Mouse (Mus musculus): ENCODE data around the gene Cpa2.

Gene Cpa2

GRCm38 (mm10) chr6:30541009-30541799 lies at the start of gene Cpa2:
TSS of gene Cpa2 (plus strand) at chr6:30541582.
- DNase-seq (ENCODE audit: low spot score in 2 of 2) = no peak

- peak in 1 of 2 experiments; percentile 7 for DNase-seq (ENCODE audit: low spot score in 2 of 2)
Measured at GRCm38 (mm10) chr6:30499049-30499448, 42.3 kb upstream of the Cpa2 start.

- DNase-seq (ENCODE audit: low spot score in 2 of 2) = no peak
Measured at GRCm38 (mm10) chr6:30508824-30509223, 32.6 kb upstream of the Cpa2 start.

- peak; percentile 99 for DNase-seq (ENCODE audit: low spot score in 2 of 2)
Measured at GRCm38 (mm10) chr6:30509265-30510239, 31.8 kb upstream of the Cpa2 start, which contains the start of the genes Tmem209 and Ssmem1. TSS of gene Tmem209 (minus strand) at chr6:30509783. TSS of gene Ssmem1 (plus strand) at chr6:30509849.

GRCm38 (mm10) chr6:30510291-30510690 lies 31.1 kb upstream of the Cpa2 start:
- peak in 1 of 2 experiments; percentile 4 for DNase-seq (ENCODE audit: low spot score in 2 of 2)

GRCm38 (mm10) chr6:30514242-30514641 lies 27.1 kb upstream of the Cpa2 start:
- no peak for DNase-seq (ENCODE audit: low spot score in 2 of 2)

GRCm38 (mm10) chr6:30520400-30520799 lies 21.0 kb upstream of the Cpa2 start:
- no peak for DNase-seq (ENCODE audit: low spot score in 2 of 2)

GRCm38 (mm10) chr6:30525456-30526332 lies 15.7 kb upstream of the Cpa2 start:
- no peak for DNase-seq (ENCODE audit: low spot score in 2 of 2)

- DNase-seq (ENCODE audit: low spot score in 2 of 2) = no peak
Measured at GRCm38 (mm10) chr6:30526586-30527515, 14.5 kb upstream of the Cpa2 start.

GRCm38 (mm10) chr6:30528800-30529199 lies 12.6 kb upstream of the Cpa2 start:
- no peak for DNase-seq (ENCODE audit: low spot score in 2 of 2)

GRCm38 (mm10) chr6:30535340-30535739 lies 6.0 kb upstream of the Cpa2 start:
- DNase-seq (ENCODE audit: low spot score in 2 of 2) = no peak

- DNase-seq (ENCODE audit: low spot score in 2 of 2) = no peak
Measured at GRCm38 (mm10) chr6:30538240-30538639, 3.1 kb upstream of the Cpa2 start.

GRCm38 (mm10) chr6:30538800-30539199 lies 2.6 kb upstream of the Cpa2 start:
- DNase-seq (ENCODE audit: low spot score in 2 of 2) = no peak

- no peak for DNase-seq (ENCODE audit: low spot score in 2 of 2)
Measured at GRCm38 (mm10) chr6:30542277-30542676, 895 bp downstream of the Cpa2 start.

- DNase-seq (ENCODE audit: low spot score in 2 of 2) = no peak
Measured at GRCm38 (mm10) chr6:30543077-30543476, 1.7 kb downstream of the Cpa2 start.

- no peak for DNase-seq (ENCODE audit: low spot score in 2 of 2)
Measured at GRCm38 (mm10) chr6:30543851-30544250, 2.5 kb downstream of the Cpa2 start.

- no peak for DNase-seq (ENCODE audit: low spot score in 2 of 2)
Measured at GRCm38 (mm10) chr6:30545689-30546088, 4.3 kb downstream of the Cpa2 start.

- DNase-seq (ENCODE audit: low spot score in 2 of 2) = peak in 1 of 2 experiments; percentile 6
Measured at GRCm38 (mm10) chr6:30546571-30547273, 5.3 kb downstream of the Cpa2 start.

GRCm38 (mm10) chr6:30547274-30547645 lies 5.9 kb downstream of the Cpa2 start:
- no peak for DNase-seq (ENCODE audit: low spot score in 2 of 2)

Data from spleen, postnatal 36 days (tissue).